Mouse (Mus musculus) stomach, embryonic 15.5 days (tissue): ENCODE measurements around the gene Rab17. TPM values are rescaled to one million over a fixed set of nuclear protein-coding genes. Genes with fewer than 3 reads are reported as not detected.

Experiments used
- ATAC-seq: fragments of 200-750 bp; cut with Nextera tagmentation; 2 replicates; pipeline ENCODE4 v1.8.0; 2017; ENCODE audit warnings: low read depth, moderate number of reproducible peaks, moderate TSS enrichment; ENCODE audit not compliant: insufficient read depth, low FRiP score
- H3K27ac ChIP-seq: fragments of 300-500 bp; sonication (generic); 2 replicates; pipeline ENCODE4 v1.5.1; 2015; ENCODE audit warnings: mild to moderate bottlenecking, inconsistent platforms
- H3K27me3 ChIP-seq: fragments of 300-500 bp; sonication (generic); replicated peaks from 2 replicates; pipeline ENCODE4 v1.6.1; 2015; ENCODE audit warnings: inconsistent platforms
- H3K36me3 ChIP-seq: fragments of 300-500 bp; sonication (generic); 2 replicates; pipeline ENCODE4 v1.6.1; 2015; ENCODE audit warnings: inconsistent platforms
- H3K4me1 ChIP-seq: fragments of 300-500 bp; sonication (generic); 2 replicates; pipeline ENCODE4 v1.6.1; 2015; ENCODE audit warnings: inconsistent platforms
- H3K4me2 ChIP-seq: fragments of 300-500 bp; sonication (generic); 2 replicates; pipeline ENCODE4 v1.6.1; 2015; ENCODE audit warnings: mild to moderate bottlenecking, inconsistent platforms
- H3K4me3 ChIP-seq: fragments of 300-500 bp; sonication (generic); replicated peaks from 2 replicates; pipeline ENCODE4 v1.5.1; 2015; ENCODE audit warnings: inconsistent platforms
- H3K9ac ChIP-seq: fragments of 300-500 bp; sonication (generic); 2 replicates; pipeline ENCODE4 v1.6.1; 2015; ENCODE audit warnings: inconsistent platforms
- H3K9me3 ChIP-seq: fragments of 300-500 bp; sonication (generic); 2 replicates; pipeline ENCODE4 v1.6.1; 2016; ENCODE audit warnings: inconsistent platforms
- WGBS: fragments of 180-500 bp; shearing (Covaris S2); methylation state at CpG from one replicate; pipeline ENCODE4 v1.1.7; 2015; 5-methylcytosine and 5-hydroxymethylcytosine counted together
- polyA plus RNA-seq: library from polyadenylated mRNA; unstranded; fragments of >200 nt; fragmentation: Nextera tagmentation; extraction: Ambion mirVana; gene quantifications from 2 replicates; pipeline ENCODE4 v1.2.1, GENCODE M21; 2015

Rab17 gene
- polyA plus RNA-seq, 1 experiment from 2014 or later: 9.5 TPM

GRCm38 (mm10) chr1:90953688-90954087 is 15.8 kb downstream of the Rab17 start:
- no peak overlapping the region for H3K27ac ChIP-seq
- 0 out of 2 replicates have a peak, but pooled peaks cover 3% of the 10 kb centered on the region for H3K4me1 ChIP-seq
- ATAC-seq: no peak; the same call in 1 of the 2 replicates
- H3K4me3 ChIP-seq: no peak overlapping the region
- H3K9ac ChIP-seq: no peak overlapping the region
- no peaks in the 10 kb centered on the region for H3K36me3 ChIP-seq
- no peak overlapping the region for H3K4me2 ChIP-seq
- WGBS: 67% methylated on average over 11 of the region's 11 CpGs
- H3K9me3 ChIP-seq: no peaks in the 10 kb centered on the region
- H3K27me3 ChIP-seq: no peaks in the 10 kb centered on the region

GRCm38 (mm10) chr1:90952808-90953207 is 16.7 kb downstream of the Rab17 start, which contains the start of gene Prlh:
Prlh (plus strand) TSS chr1:90953108.
- no peak for ATAC-seq
- Histone ChIP-seq H3K9ac (no peak within 1 kb of the TSS), H3K36me3 (no peaks in the 10 kb centered on the region), H3K27ac (no peak within 1 kb of the TSS), H3K4me3 (no peak within 1 kb of the TSS), H3K4me2 (no peak within 1 kb of the TSS), H3K27me3 (no peaks in the 10 kb centered on the region), H3K9me3 (no peaks in the 10 kb centered on the region), H3K4me1 (0 out of 2 replicates have a peak, but pooled peaks cover 3% of the 10 kb centered on the region)
- 86% methylated on average over 8 of the region's 8 CpGs for WGBS

- Histone ChIP-seq H3K9me3 (no peaks in the 10 kb centered on the region), H3K4me1 (0 out of 2 replicates have a peak, but pooled peaks cover 3% of the 10 kb centered on the region), H3K9ac (no peak overlapping the region), H3K36me3 (no peaks in the 10 kb centered on the region), H3K27me3 (no peaks in the 10 kb centered on the region), H3K27ac (no peak overlapping the region), H3K4me2 (no peak overlapping the region), H3K4me3 (no peak overlapping the region)
- WGBS: 79% methylated on average over 7 of the region's 7 CpGs
- ATAC-seq: no peak
Observed at GRCm38 (mm10) chr1:90951670-90952069, 17.8 kb downstream of the Rab17 start.

- Histone ChIP-seq H3K27ac (no peak overlapping the region), H3K27me3 (no peaks in the 10 kb centered on the region), H3K4me2 (no peak overlapping the region), H3K4me3 (no peak overlapping the region), H3K36me3 (no peaks in the 10 kb centered on the region), H3K4me1 (0 out of 2 replicates have a peak, but pooled peaks cover 3% of the 10 kb centered on the region), H3K9ac (no peak overlapping the region), H3K9me3 (no peaks in the 10 kb centered on the region)
- 53% methylated on average over 9 of the region's 9 CpGs for WGBS
- ATAC-seq: no peak
Observed at GRCm38 (mm10) chr1:90949309-90949708, 20.2 kb downstream of the Rab17 start.

- no peak overlapping the region for H3K4me3 ChIP-seq
- no peaks in the 10 kb centered on the region for H3K9me3 ChIP-seq
- H3K27me3 ChIP-seq: no peaks in the 10 kb centered on the region
- H3K9ac ChIP-seq: no peak overlapping the region
- 67% methylated on average over 2 of the region's 2 CpGs for WGBS
- H3K27ac ChIP-seq: no peak overlapping the region
- no peak overlapping the region for H3K4me2 ChIP-seq
- ATAC-seq: no peak
- 0 out of 2 replicates have a peak, but pooled peaks cover 3% of the 10 kb centered on the region for H3K4me1 ChIP-seq
- no peaks in the 10 kb centered on the region for H3K36me3 ChIP-seq
Observed at GRCm38 (mm10) chr1:90947252-90947651, 22.2 kb downstream of the Rab17 start.

- no peak for ATAC-seq
- 62% methylated on average over 10 of the region's 10 CpGs for WGBS
- Histone ChIP-seq H3K27ac (no peak overlapping the region), H3K9ac (no peak overlapping the region), H3K9me3 (no peaks in the 10 kb centered on the region), H3K4me3 (no peak overlapping the region), H3K4me1 (0 out of 2 replicates have a peak, but pooled peaks cover 3% of the 10 kb centered on the region), H3K4me2 (no peak overlapping the region), H3K36me3 (no peaks in the 10 kb centered on the region), H3K27me3 (no peaks in the 10 kb centered on the region)
Observed at GRCm38 (mm10) chr1:90945171-90945570, 24.3 kb downstream of the Rab17 start.

GRCm38 (mm10) chr1:90939980-90940379 is 29.5 kb downstream of the Rab17 start:
- H3K9ac ChIP-seq: no peak overlapping the region
- no peak overlapping the region for H3K4me3 ChIP-seq
- no peaks in the 10 kb centered on the region for H3K4me1 ChIP-seq
- no peaks in the 10 kb centered on the region for H3K9me3 ChIP-seq
- WGBS: 72% methylated on average over 4 of the region's 4 CpGs
- H3K27me3 ChIP-seq: no peaks in the 10 kb centered on the region
- no peak overlapping the region for H3K27ac ChIP-seq
- no peak for ATAC-seq
- no peaks in the 10 kb centered on the region for H3K36me3 ChIP-seq
- H3K4me2 ChIP-seq: no peak overlapping the region

- no peaks in the 10 kb centered on the region for H3K27me3 ChIP-seq
- 70% methylated on average over 9 of the region's 9 CpGs for WGBS
- H3K9ac ChIP-seq: no peak overlapping the region
- no peak overlapping the region for H3K27ac ChIP-seq
- H3K4me1 ChIP-seq: no peaks in the 10 kb centered on the region
- no peak for ATAC-seq
- no peaks in the 10 kb centered on the region for H3K36me3 ChIP-seq
- no peaks in the 10 kb centered on the region for H3K9me3 ChIP-seq
- no peak overlapping the region for H3K4me2 ChIP-seq
- H3K4me3 ChIP-seq: no peak overlapping the region
Observed at GRCm38 (mm10) chr1:90936990-90937389, 32.5 kb downstream of the Rab17 start.

GRCm38 (mm10) chr1:90933001-90933400 is 36.5 kb downstream of the Rab17 start:
- 70% methylated on average over 5 of the region's 5 CpGs for WGBS

GRCm38 (mm10) chr1:90928575-90928934 is 40.9 kb downstream of the Rab17 start:
- 0 out of 2 replicates have a peak, but pooled peaks have one; percentile 6 for ATAC-seq
- Histone ChIP-seq H3K4me1 (peaks cover 11% of the 10 kb centered on the region), H3K27ac (no peak overlapping the region), H3K9me3 (no peaks in the 10 kb centered on the region), H3K9ac (no peak overlapping the region), H3K27me3 (no peaks in the 10 kb centered on the region), H3K4me2 (peak overlapping the region; percentile 73), H3K36me3 (no peaks in the 10 kb centered on the region), H3K4me3 (peak overlapping the region; percentile 24; the same call in 1 of the 2 replicates)
- 2% methylated on average over 6 of the region's 6 CpGs for WGBS

More at GRCm38 (mm10) chr1:90933001-90933400, 36.5 kb downstream of the Rab17 start:
- H3K9ac ChIP-seq: no peak overlapping the region
- H3K27ac ChIP-seq: no peak overlapping the region
- H3K4me2 ChIP-seq: no peak overlapping the region
- H3K4me3 ChIP-seq: no peak overlapping the region
- no peak for ATAC-seq
- H3K27me3 ChIP-seq: no peaks in the 10 kb centered on the region
- H3K9me3 ChIP-seq: no peaks in the 10 kb centered on the region
- peaks cover 6% of the 10 kb centered on the region for H3K4me1 ChIP-seq
- no peaks in the 10 kb centered on the region for H3K36me3 ChIP-seq

- no peaks in the 10 kb centered on the region for H3K9me3 ChIP-seq
- WGBS: 3% methylated on average over 23 of the region's 23 CpGs
- peak overlapping the region; percentile 73 for H3K4me2 ChIP-seq
- no peak overlapping the region for H3K9ac ChIP-seq
- no peaks in the 10 kb centered on the region for H3K27me3 ChIP-seq
- ATAC-seq: peak; percentile 16; the same call in 1 of the 2 replicates
- H3K27ac ChIP-seq: 0 out of 2 replicates have a peak overlapping the region, but pooled peaks have one; percentile 5
- H3K36me3 ChIP-seq: no peaks in the 10 kb centered on the region
- H3K4me3 ChIP-seq: peak overlapping the region; percentile 24
- peaks cover 11% of the 10 kb centered on the region for H3K4me1 ChIP-seq
Observed at GRCm38 (mm10) chr1:90927929-90928574, 41.4 kb downstream of the Rab17 start.

GRCm38 (mm10) chr1:90927308-90927707 is 42.2 kb downstream of the Rab17 start:
- no peak overlapping the region for H3K9ac ChIP-seq
- H3K36me3 ChIP-seq: no peaks in the 10 kb centered on the region
- H3K4me3 ChIP-seq: no peak overlapping the region
- 34% methylated on average over 15 of the region's 15 CpGs for WGBS
- H3K4me1 ChIP-seq: peaks cover 11% of the 10 kb centered on the region
- H3K27ac ChIP-seq: 0 out of 2 replicates have a peak overlapping the region, but pooled peaks have one; percentile 45
- H3K4me2 ChIP-seq: peak overlapping the region; percentile 73
- H3K27me3 ChIP-seq: no peaks in the 10 kb centered on the region
- H3K9me3 ChIP-seq: no peaks in the 10 kb centered on the region
- peak; percentile 71 for ATAC-seq
